Mouse (Mus musculus) hematopoietic stem cell, adult 5-6 weeks (primary cell): ENCODE results near the gene Arxes2. TPM values are rescaled to one million over a fixed set of nuclear protein-coding genes. Genes with fewer than 3 reads are reported as not detected.
A peak's percentile ranks its signal among the peaks of the same experiment; 100 is the strongest.

ENCODE experiments used
- ATAC-seq, 2 experiments: fragments of 125-278 bp in 1 of 2; replicated peaks in 1 of 2; 2 replicates each; pipeline ENCODE4 v1.8.0; 2016 to 2017; ENCODE audit warnings: inconsistent platforms in 2 of 2, mild to moderate bottlenecking in 2 of 2, moderate number of reproducible peaks in 2 of 2, low read depth in 1 of 2, moderate TSS enrichment in 1 of 2; ENCODE audit not compliant: low FRiP score in 2 of 2, poor library complexity in 2 of 2, severe bottlenecking in 2 of 2, insufficient read depth in 1 of 2, low TSS enrichment in 1 of 2
- total RNA-seq: library from RNA; stranded (forward); fragments of 172-1452, 232-1000 nt; gene quantifications from 2 replicates; pipeline ENCODE4 v1.2.3, GENCODE M21; 2017

Arxes2 gene
- total RNA-seq, 1 experiment from 2014 or later, result 1.4 TPM

DNA sequence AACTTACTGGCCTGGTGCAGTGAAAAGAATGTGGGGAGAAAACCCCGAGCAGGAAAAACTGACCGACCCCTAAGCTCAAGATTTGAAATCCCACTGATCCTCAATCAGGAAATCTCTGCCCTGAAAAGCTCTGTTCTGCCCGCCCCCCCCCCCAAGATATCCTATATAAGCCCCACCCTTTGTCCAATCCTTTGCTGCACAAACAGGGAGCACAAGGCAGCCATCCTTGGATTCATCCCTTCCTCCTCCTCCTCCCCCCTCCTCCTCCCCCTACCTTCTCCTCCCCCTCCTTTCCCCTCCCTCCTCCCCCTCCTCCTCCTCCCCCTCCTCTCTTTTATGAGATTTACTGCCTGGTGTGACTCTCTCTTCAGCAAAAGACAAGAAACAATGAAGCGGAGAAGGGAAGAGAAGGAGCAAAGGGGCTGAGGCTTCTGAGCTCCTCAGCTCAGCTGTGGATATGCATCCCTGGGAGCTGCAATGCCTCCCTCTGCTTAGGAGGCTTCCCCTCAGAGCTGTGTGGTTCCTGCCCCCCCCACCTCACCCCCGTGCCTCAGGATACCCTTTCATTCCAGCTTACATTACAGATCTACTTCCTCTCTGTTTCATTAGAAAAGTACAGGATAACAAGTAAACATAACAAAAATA, 13.7 kb downstream of the Arxes2 start:
- ATAC-seq, result no peak

GRCm38 (mm10) chrX:136014392-136014791, 20.8 kb downstream of the Arxes2 start:
- ATAC-seq, result no peak

DNA sequence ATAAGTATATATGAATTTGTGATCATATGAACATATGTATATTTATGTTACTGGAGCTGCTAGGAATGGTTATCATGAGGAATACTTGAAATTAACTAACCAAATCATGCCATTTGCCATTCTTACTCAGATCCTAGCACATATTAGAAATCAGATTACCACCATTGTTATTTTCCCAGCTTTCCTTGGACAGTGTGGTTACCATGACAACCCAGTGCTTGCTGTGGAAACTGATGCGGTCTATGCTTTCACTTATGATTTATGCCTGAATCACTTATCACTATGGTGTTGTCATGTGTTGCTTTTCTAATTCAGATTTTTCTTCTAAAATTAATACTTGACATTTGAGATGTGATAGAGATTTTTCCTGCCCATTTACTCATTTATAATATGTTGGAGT, 36.7 kb downstream of the Arxes2 start:
- no peak for ATAC-seq

GRCm38 (mm10) chrX:136032799-136033763, 39.5 kb downstream of the Arxes2 start, which contains the start of gene Arxes1:
Arxes1 (plus strand) TSS chrX:136033367.
- peak; percentile 53 to 56 for ATAC-seq

GRCm38 (mm10) chrX:136043726-136044125, 50.1 kb downstream of the Arxes2 start:
- ATAC-seq, result no peak

Other genes with a start within 250 kb of the Arxes2 start
- 40.1 and 52.0 TPM in 2 replicates for gene Bhlhb9, start 196.2 kb upstream of the Arxes2 start, total RNA-seq
- 12.4 and 26.8 TPM in 2 replicates for gene Gprasp2, start 154.8 kb upstream of the Arxes2 start, total RNA-seq
- not detected in 2 replicates for gene Arxes1, start 39.5 kb downstream of the Arxes2 start, total RNA-seq
- gene Bex2, start 74.4 kb downstream of the Arxes2 start, total RNA-seq, result 1.2 and 3.5 TPM in 2 replicates
- gene Nxf3, start 91.4 kb downstream of the Arxes2 start, total RNA-seq, result not detected in 2 replicates
- gene Bex4, start 145.2 kb downstream of the Arxes2 start, total RNA-seq, result 17.6 and 26.4 TPM in 2 replicates
- 90.9 and 95.8 TPM in 2 replicates for gene Tceal8, start 178.5 kb downstream of the Arxes2 start, total RNA-seq
- gene Tceal5, start 210.1 kb downstream of the Arxes2 start, total RNA-seq, result 1.6 and 10.1 TPM in 2 replicates
- gene Tceal7, start 221.0 kb downstream of the Arxes2 start, total RNA-seq, result not detected in 2 replicates
- gene Bex1, start 221.7 kb downstream of the Arxes2 start, total RNA-seq, result 35.0 and 39.9 TPM in 2 replicates